Mouse (Mus musculus) forebrain, embryonic 11.5 days (tissue): Measurements from ENCODE around the gene Tnfsf13. TPM values are rescaled to one million over a fixed set of nuclear protein-coding genes. Genes with fewer than 3 reads are reported as not detected.
A peak's percentile ranks its signal among the peaks of the same experiment; 100 is the strongest.

ENCODE experiments used
- ATAC-seq: fragments of 200-750 bp; cut with Nextera tagmentation; replicated peaks from 2 replicates; pipeline ENCODE4 v1.8.0; 2017; ENCODE audit warnings: moderate TSS enrichment; ENCODE audit not compliant: low FRiP score
- DNase-seq: peaks from one replicate; pipeline ENCODE4 v3.0.0-alpha.2; 2017; ENCODE audit warnings: low spot score
- H3K27ac ChIP-seq: fragments of 300-500 bp; sonication (generic); 2 replicates; pipeline ENCODE4 v1.5.1; 2014; ENCODE audit warnings: low read depth, low read length
- H3K27me3 ChIP-seq: fragments of 300-500 bp; sonication (generic); 2 replicates; pipeline ENCODE4 v1.6.1; 2014; ENCODE audit warnings: mild to moderate bottlenecking, low read length, mixed read lengths; ENCODE audit not compliant: control insufficient read depth, insufficient read depth
- H3K36me3 ChIP-seq: fragments of 300-500 bp; sonication (generic); 2 replicates; pipeline ENCODE4 v1.6.1; 2014; ENCODE audit warnings: mild to moderate bottlenecking, low read length, moderate library complexity, mixed read lengths; ENCODE audit not compliant: control insufficient read depth, insufficient read depth
- H3K4me1 ChIP-seq: fragments of 300-500 bp; sonication (generic); replicated peaks from 2 replicates; pipeline ENCODE4 v1.6.1; 2014; ENCODE audit warnings: low read length, mixed read lengths; ENCODE audit not compliant: control insufficient read depth, insufficient read depth
- H3K4me2 ChIP-seq: fragments of 300-500 bp; sonication (generic); 2 replicates; pipeline ENCODE4 v1.6.1; 2014; ENCODE audit warnings: low read depth, mild to moderate bottlenecking, low read length, moderate library complexity, mixed read lengths; ENCODE audit not compliant: severe bottlenecking
- H3K4me3 ChIP-seq: fragments of 300-500 bp; sonication (generic); 2 replicates; pipeline ENCODE4 v1.5.1; 2014; ENCODE audit warnings: low read depth, low read length
- H3K9ac ChIP-seq: fragments of 300-500 bp; sonication (generic); 2 replicates; pipeline ENCODE4 v1.6.1; 2014; ENCODE audit warnings: low read length
- H3K9me3 ChIP-seq: fragments of 300-500 bp; sonication (generic); 2 replicates; pipeline ENCODE4 v1.6.1; 2016; ENCODE audit warnings: low read length, mixed read lengths; ENCODE audit not compliant: control insufficient read depth
- WGBS: fragments of 180-500 bp; shearing (Covaris S2); extraction: QIAGEN DNeasy Blood & Tissue Kit; methylation state at CpG from one replicate; pipeline ENCODE4 v1.1.7; 2014; 5-methylcytosine and 5-hydroxymethylcytosine counted together
- polyA plus RNA-seq: library from polyadenylated mRNA; unstranded; fragments of >200 nt; fragmentation: Nextera tagmentation; extraction: Ambion mirVana; gene quantifications from 2 replicates; pipeline ENCODE4 v1.2.1, GENCODE M21; 2014

Gene Tnfsf13
- polyA plus RNA-seq, 1 experiment from 2014 or later, result not detected

GRCm38 (mm10) chr11:69715929-69716328, 30.3 kb upstream of the Tnfsf13 start:
- no peaks in the 10 kb centered on the region; the same call in 1 of the 2 replicates for H3K4me1 ChIP-seq
- H3K27me3 ChIP-seq, result no peaks in the 10 kb centered on the region
- WGBS, result 46% methylated on average over 5 of the region's 5 CpGs
- DNase-seq, result no peak
- no peak for ATAC-seq
- H3K36me3 ChIP-seq, result no peaks in the 10 kb centered on the region
- no peak overlapping the region for H3K9ac ChIP-seq
- no peak overlapping the region for H3K4me3 ChIP-seq
- no peak overlapping the region for H3K4me2 ChIP-seq
- no peak overlapping the region for H3K27ac ChIP-seq
- no peaks in the 10 kb centered on the region for H3K9me3 ChIP-seq

- no peaks in the 10 kb centered on the region for H3K36me3 ChIP-seq
- no peak overlapping the region for H3K4me3 ChIP-seq
- no peaks in the 10 kb centered on the region for H3K9me3 ChIP-seq
- no peak overlapping the region for H3K4me2 ChIP-seq
- peak; percentile 68 for DNase-seq
- 54% methylated on average over 9 of the region's 9 CpGs for WGBS
- H3K4me1 ChIP-seq, result no peaks in the 10 kb centered on the region; the same call in 1 of the 2 replicates
- no peak for ATAC-seq
- H3K27ac ChIP-seq, result no peak overlapping the region
- H3K9ac ChIP-seq, result no peak overlapping the region
- no peaks in the 10 kb centered on the region for H3K27me3 ChIP-seq
Measured at GRCm38 (mm10) chr11:69715482-69715881, 29.9 kb upstream of the Tnfsf13 start.

- H3K9ac ChIP-seq, result no peak overlapping the region
- no peaks in the 10 kb centered on the region for H3K36me3 ChIP-seq
- 73% methylated on average over 18 of the region's 18 CpGs for WGBS
- H3K4me2 ChIP-seq, result no peak overlapping the region
- H3K4me3 ChIP-seq, result no peak overlapping the region
- no peaks in the 10 kb centered on the region for H3K27me3 ChIP-seq
- DNase-seq (no peak), ATAC-seq (no peak)
- no peaks in the 10 kb centered on the region for H3K9me3 ChIP-seq
- H3K4me1 ChIP-seq, result no peaks in the 10 kb centered on the region; the same call in 1 of the 2 replicates
- H3K27ac ChIP-seq, result no peak overlapping the region
Measured at GRCm38 (mm10) chr11:69714636-69715329, 29.2 kb upstream of the Tnfsf13 start.

- Histone ChIP-seq H3K4me2 (no peak overlapping the region), H3K27ac (no peak overlapping the region), H3K4me3 (no peak overlapping the region), H3K36me3 (no peaks in the 10 kb centered on the region), H3K9me3 (no peaks in the 10 kb centered on the region), H3K9ac (no peak overlapping the region), H3K27me3 (no peaks in the 10 kb centered on the region), H3K4me1 (no peaks in the 10 kb centered on the region)
- WGBS, result 85% methylated on average over 20 of the region's 20 CpGs
- DNase-seq, result no peak
- no peak for ATAC-seq
Measured at GRCm38 (mm10) chr11:69712954-69713672, 27.5 kb upstream of the Tnfsf13 start.

GRCm38 (mm10) chr11:69711082-69711481, 25.5 kb upstream of the Tnfsf13 start:
- Histone ChIP-seq H3K4me1 (no peaks in the 10 kb centered on the region), H3K4me3 (no peak overlapping the region), H3K36me3 (no peaks in the 10 kb centered on the region), H3K4me2 (no peak overlapping the region), H3K27me3 (no peaks in the 10 kb centered on the region), H3K9ac (no peak overlapping the region), H3K9me3 (no peaks in the 10 kb centered on the region), H3K27ac (no peak overlapping the region)
- ATAC-seq, result no peak
- WGBS, result 81% methylated on average over 2 of the region's 2 CpGs
- DNase-seq, result no peak

- Histone ChIP-seq H3K36me3 (no peaks in the 10 kb centered on the region), H3K4me3 (no peak overlapping the region), H3K27me3 (no peaks in the 10 kb centered on the region), H3K4me2 (no peak overlapping the region), H3K9ac (no peak overlapping the region), H3K27ac (no peak overlapping the region), H3K4me1 (no peaks in the 10 kb centered on the region), H3K9me3 (no peaks in the 10 kb centered on the region)
- ATAC-seq (no peak), DNase-seq (no peak)
- 78% methylated on average over 3 of the region's 3 CpGs for WGBS
Measured at GRCm38 (mm10) chr11:69710470-69710869, 24.9 kb upstream of the Tnfsf13 start.

GRCm38 (mm10) chr11:69709554-69710446, 24.2 kb upstream of the Tnfsf13 start:
- Histone ChIP-seq H3K4me3 (no peak overlapping the region), H3K27ac (no peak overlapping the region), H3K27me3 (no peaks in the 10 kb centered on the region), H3K4me2 (no peak overlapping the region), H3K36me3 (no peaks in the 10 kb centered on the region), H3K9ac (no peak overlapping the region), H3K9me3 (no peaks in the 10 kb centered on the region), H3K4me1 (no peaks in the 10 kb centered on the region)
- DNase-seq, result no peak
- no peak for ATAC-seq
- WGBS, result 60% methylated on average over 11 of the region's 11 CpGs

- ATAC-seq, result no peak
- WGBS, result 78% methylated on average over 3 of the region's 3 CpGs
Measured at GRCm38 (mm10) chr11:69708614-69709265, 23.2 kb upstream of the Tnfsf13 start.

More at GRCm38 (mm10) chr11:69708614-69709265, 23.2 kb upstream of the Tnfsf13 start:
- DNase-seq, result no peak
- Histone ChIP-seq H3K9me3 (no peaks in the 10 kb centered on the region), H3K27me3 (no peaks in the 10 kb centered on the region), H3K27ac (no peak overlapping the region), H3K9ac (no peak overlapping the region), H3K4me3 (no peak overlapping the region), H3K36me3 (no peaks in the 10 kb centered on the region), H3K4me1 (no peaks in the 10 kb centered on the region), H3K4me2 (no peak overlapping the region)
